Mouse (Mus musculus): ENCODE data around the gene Mtmr1.

Mtmr1 gene

DNA sequence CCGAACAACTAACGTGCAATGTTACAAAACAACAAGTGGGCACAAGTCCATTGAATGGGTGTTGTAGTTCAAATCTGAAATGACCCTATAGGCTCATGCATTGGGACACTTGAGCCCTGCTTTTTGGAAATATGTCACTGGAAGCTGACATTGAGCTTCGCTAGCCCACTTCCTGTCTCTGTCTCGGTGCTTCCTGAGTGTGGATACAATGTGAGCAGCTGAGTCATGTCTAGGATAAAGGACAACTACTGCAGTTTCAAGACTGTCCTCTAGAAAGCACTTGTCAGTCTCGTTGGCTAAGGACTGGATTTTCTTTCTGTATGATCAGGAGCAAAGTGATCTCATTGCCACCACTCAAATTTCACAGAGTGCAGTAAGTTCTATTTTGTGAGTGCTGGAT is 78.4 kb downstream of the Mtmr1 start:
- no peak for DNase-seq (ENCODE audit: low spot score)

DNA sequence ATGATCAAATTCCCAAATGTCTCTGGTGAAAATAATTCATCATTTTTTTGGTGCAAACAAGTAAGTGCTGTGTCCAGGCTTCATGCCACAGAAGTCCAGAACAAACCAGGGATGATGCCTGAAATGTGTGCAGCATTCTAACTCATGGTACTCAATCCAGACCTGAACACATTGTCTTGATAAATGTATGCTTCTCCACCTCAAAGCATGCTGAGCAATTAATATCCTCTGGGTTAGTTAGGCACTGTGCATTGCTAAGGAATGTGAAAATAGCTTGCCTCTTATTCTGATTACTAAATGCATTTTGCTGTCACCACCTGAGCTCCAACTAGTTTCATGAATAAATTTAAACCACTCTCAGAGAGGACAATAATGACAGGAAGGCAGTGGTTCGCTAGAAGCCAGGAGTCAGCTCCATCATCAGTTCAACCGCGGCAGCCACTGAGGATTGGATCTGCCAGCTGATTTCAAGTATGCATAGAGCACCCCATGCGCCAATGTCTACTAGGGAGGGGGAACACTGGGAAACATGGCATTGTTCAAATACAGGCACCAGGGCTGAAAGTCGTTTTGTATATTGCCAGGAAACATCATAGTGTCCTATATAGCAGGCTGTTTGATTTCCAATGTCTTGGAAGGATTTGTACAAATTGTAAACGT is 91.6 kb downstream of the Mtmr1 start:
- no peak for DNase-seq (ENCODE audit: low spot score)

DNA sequence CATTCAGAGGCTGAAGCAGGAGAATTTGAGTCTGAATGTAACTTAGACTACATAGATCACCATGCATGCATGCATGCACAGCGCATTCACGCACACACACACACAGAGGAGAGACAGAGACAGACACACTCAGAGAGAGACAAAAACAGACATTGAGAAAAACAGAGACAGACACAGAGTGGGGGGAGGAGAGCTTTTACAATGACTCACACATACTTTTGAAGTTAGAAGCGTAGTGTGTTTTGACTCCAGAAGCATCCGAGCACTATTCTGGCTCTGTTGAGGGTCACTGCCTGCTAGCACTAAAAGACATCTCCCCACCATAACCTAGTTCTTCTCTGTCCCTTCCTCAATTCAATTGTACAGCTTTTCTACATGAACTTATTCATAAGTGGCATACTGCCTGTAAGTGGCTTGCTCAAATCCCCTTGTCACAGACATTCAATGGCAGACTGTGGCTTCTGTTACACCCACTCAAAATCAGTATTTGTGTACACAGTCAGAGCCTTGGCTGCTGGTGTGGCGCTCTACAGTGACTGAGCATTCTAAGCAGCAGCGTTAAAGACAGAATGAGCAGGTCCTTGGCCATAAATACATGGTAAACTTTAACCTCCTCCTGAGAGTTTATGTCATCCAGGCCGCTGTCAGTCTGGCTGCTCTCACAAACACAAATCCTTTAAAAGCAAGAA is 99.7 kb downstream of the Mtmr1 start:
- peak; percentile 6 for DNase-seq (ENCODE audit: low spot score)

DNA sequence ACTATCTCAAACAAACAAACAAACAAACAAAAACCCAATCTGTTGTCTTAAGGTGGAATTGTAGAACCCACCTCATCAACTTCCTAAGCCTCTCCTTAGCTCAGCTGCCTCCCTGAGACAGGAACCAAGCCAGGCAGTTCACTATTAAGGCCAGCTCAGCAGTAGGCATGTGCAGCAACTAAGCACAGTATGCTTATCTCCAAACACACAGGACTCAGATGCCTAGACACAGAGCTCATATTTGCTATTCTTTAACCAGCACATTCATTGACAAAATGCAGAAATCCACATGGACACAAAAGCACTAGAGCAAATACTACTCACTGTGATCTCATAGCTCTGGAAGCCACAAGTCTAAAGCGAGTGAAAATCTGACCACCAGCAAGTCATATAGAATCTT is 100.9 kb downstream of the Mtmr1 start:
- no peak for DNase-seq (ENCODE audit: low spot score)

DNA sequence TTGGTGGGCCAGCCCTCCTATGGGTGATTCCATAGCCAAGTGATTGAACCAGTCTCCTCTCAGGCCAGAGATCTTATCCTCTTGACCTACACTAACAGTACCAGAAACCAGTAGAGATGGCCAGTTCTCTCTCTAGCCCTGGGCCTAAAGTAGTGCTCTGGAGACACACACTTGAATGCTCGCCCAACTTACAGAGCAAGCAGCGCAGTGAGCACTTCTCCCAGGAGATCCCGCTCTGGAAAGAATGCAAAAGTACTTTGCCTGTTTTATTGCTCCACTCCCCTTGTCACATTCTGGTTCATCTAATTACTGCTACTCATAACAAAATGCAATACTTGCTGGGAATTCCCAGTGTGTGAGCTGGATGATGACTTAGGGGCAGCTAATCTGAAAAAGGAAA is 102.9 kb downstream of the Mtmr1 start:
- DNase-seq (ENCODE audit: low spot score): no peak
